Mouse (Mus musculus): ENCODE data around the gene Lpar3.
A peak's percentile ranks its signal among the peaks of the same experiment; 100 is the strongest.

Gene Lpar3

DNA sequence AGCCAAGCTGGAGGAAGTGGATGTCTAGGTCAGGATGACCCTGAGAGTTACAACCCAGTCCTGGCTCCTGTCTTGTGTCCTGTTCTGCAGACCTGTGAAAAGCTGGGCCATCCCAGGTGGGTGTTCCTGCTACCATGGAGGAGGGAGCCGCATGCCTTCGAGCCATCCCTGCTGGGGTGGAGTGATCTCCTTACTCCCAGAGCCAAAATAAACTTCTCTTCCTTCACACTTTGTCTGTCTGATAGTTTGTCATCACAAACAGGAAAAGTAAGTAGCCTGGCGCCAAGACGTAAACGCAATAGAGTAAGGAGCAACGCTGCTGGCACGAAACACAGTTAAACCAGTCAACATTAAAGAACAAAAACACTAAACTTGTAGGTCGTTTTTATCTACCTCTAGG is 95.5 kb downstream of the Lpar3 start:
- DNase-seq: no peak

- no peak for DNase-seq
Measured at GRCm38 (mm10) chr3:146317366-146317765, 96.6 kb downstream of the Lpar3 start.

- no peak for DNase-seq
Measured at GRCm38 (mm10) chr3:146317911-146318310, 97.1 kb downstream of the Lpar3 start.

DNA sequence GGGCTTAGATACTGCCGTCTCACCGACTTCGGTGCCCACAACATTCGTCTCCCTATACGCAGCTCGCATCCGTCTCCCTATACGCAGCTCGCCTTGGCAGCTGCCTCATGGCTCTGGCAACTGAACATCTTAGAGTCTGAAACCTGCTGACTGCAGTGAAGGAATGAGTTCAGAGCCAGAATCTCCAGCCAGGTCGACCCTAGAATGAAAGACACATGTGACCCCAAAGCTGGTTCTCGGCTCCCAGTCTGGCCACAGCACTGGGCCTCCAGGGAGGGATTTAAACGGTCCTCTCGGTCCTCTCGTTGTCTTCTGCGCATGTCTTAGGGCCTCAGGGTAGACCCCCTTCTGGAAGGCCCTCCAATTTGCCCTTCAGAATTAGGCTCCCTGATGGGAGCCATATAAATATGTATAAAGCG is 97.8 kb downstream of the Lpar3 start:
- peak; percentile 57 for DNase-seq

DNA sequence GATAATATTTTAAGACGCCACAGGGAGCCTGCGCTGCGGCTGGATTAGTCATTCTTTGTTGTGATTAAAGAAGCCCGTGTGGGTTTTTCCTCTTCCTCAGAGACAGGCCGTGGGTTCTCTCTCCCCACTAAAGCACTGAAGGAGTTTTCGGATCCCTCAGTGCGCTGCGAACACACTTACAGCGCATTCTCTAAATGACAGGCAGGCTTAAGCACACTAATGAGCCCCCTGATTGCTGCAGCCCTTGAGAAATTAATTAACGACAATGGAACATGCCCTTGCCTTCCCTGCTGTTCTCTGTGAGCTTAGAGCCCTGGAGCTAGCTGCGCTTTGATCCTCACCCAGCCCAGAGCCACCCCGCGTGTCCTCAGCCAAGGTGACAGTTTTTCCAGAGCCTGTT is 98.2 kb downstream of the Lpar3 start:
- peak; percentile 31 for DNase-seq

DNA sequence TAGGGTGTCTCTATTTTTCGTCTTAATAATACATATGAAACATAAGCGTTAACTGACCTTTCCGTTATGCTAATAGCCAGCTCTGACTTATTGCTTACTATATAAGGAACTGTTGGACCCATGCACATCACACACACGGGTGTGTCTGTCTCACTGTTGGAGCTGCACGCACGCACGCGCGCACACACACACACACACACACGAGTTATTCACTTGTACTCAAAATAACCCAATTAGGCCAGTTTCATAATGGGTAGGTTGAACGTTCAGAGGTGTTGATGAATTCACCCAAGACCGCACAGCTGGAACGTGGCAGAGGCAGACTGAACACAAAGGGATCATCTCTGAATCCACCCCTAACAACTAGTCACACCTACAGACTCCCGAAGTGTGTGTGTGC is 98.7 kb downstream of the Lpar3 start:
- no peak for DNase-seq

DNA sequence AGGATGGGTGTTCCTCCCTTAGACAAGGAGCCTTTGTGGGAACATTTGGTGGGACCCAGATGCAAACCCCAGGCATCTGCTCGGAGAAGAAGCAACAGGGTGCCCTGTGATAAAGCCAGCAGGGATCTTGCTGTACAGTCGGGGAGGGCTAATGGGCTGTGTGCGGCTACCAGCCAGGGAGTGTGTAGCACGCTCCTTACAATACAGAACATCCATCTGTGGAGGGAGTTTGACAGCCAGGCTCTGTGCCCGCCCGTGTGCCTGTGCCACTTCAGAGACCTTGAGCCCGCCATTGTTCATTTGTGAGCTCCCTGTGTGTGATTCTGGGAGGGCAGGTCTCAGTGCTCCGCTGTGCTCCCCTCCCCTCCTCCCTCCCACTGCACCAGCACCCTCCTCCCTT is 104.2 kb downstream of the Lpar3 start:
- DNase-seq: no peak

GRCm38 (mm10) chr3:146326743-146327536 is 106.2 kb downstream of the Lpar3 start:
- DNase-seq: no peak

GRCm38 (mm10) chr3:146327537-146328255 is 106.9 kb downstream of the Lpar3 start:
- peak; percentile 90 for DNase-seq

DNA sequence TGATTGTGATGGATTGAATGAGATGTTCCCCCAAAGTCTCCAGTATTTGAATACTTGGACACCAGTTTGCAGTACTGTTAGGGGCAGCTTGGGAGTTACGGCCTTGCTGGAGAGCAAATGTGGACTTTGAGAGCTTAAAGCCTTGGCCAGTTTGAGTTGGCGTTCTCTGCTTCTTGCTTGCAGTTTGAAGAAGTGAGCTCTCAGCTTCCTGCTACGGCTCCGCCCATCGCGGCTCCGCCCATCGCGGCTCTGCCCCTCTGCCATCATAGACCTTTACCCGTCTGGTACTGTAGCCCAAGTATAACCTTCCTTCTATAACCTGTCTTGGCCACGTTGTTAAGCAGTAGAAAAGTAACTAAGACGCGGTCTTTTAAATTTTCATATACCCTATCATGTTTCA is 108.0 kb downstream of the Lpar3 start:
- peak; percentile 65 for DNase-seq

DNA sequence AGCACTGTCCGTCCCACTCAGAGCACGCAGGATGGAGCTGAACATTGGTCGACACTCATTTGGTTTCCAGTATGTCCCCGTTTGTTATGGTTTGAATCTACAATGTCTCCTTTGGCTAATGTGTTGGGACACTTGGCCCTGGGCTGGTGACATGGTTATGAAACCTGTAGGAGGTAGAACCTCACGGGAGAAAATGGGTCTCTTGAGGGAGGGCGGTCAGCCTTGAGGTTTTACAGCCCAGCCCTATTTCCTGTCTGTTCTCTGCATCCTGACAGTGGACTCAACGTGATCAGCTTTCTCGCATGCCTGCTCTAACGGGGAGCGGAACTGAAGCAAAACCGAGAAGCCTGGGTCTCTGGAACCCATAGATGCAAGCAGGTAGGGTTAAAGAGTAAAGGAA is 111.1 kb downstream of the Lpar3 start:
- no peak for DNase-seq

GRCm38 (mm10) chr3:146333270-146333669 is 112.5 kb downstream of the Lpar3 start:
- DNase-seq: no peak

DNA sequence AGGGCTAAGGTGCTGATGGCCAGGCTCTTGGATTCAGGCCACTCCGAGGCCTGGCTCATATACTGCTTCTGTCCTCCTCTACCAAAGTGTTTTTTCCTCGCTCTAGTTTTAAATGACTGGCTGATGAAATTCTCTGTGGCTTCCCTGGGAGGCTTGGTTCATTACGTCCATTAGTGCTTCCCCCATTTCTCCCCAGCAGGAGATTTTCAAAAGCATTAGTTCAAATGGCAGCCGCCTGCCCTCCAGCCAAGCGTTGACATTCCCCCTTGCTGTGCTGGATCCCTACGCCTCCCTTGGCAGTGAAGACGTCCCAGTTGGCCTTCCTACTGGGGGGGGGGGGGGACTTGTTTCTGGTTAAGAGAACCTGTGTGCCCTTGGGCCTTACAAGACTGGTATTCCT is 113.3 kb downstream of the Lpar3 start:
- DNase-seq: no peak
